Mouse (Mus musculus): ENCODE data around the gene Hnf1b. TPM values are rescaled to one million over a fixed set of nuclear protein-coding genes. Genes with fewer than 3 reads are reported as not detected.

The Hnf1b gene
- total RNA-seq, 2 experiments from 2014 or later = not detected

Other genes starting within 250 kb of the Hnf1b start
- not detected for gene Rpl9-ps1, start 204.4 kb upstream of the Hnf1b start, total RNA-seq (2021)
- gene Ccl3, start 200.7 kb upstream of the Hnf1b start, total RNA-seq (2021) = under 1 TPM in 1 of 2 experiments, not detected in 1; 0.36 TPM
- gene Ccl4, start 187.5 kb upstream of the Hnf1b start, total RNA-seq (2021) = not detected
- gene Wfdc17, start 146.1 kb upstream of the Hnf1b start, total RNA-seq (2021) = 1 to 10 TPM; 2.0 to 2.5 TPM
- gene Wfdc18, start 141.0 kb upstream of the Hnf1b start, total RNA-seq (2021) = not detected
- gene Wfdc21, start 103.1 kb upstream of the Hnf1b start, total RNA-seq (2021) = not detected
- gene Heatr6, start 96.4 kb upstream of the Hnf1b start, total RNA-seq (2021) = 1 to 10 TPM; 5.3 to 5.9 TPM
- gene Ddx52, start 92.0 kb downstream of the Hnf1b start, total RNA-seq (2021) = 10 to 100 TPM in 1 of 2 experiments, 1 to 10 TPM in 1; 9.5 to 10.1 TPM
- gene Synrg, start 114.4 kb downstream of the Hnf1b start, total RNA-seq (2021) = 10 to 100 TPM; 25.7 to 27.4 TPM
- gene Dusp14, start 219.2 kb downstream of the Hnf1b start, total RNA-seq (2021) = under 1 TPM in 1 of 2 experiments, not detected in 1; 0.55 TPM

Data from heart, postnatal 25 days (tissue).